Mouse (Mus musculus): ENCODE data around the gene Rusc2. TPM values are rescaled to one million over a fixed set of nuclear protein-coding genes. Genes with fewer than 3 reads are reported as not detected.

The Rusc2 gene
- total RNA-seq, 2 experiments from 2014 or later = 185 to 188 TPM

Other genes starting within 250 kb of the Rusc2 start
- under 1 TPM; 0.26 to 0.34 TPM for gene Atp8b5, start 114.8 kb upstream of the Rusc2 start, total RNA-seq (2021)
- gene Fam166b, start 47.2 kb downstream of the Rusc2 start, total RNA-seq (2021) = 1 to 10 TPM; 1.0 to 1.3 TPM
- 100 to 1,000 TPM; 106 to 108 TPM for gene Tesk1, start 60.0 kb downstream of the Rusc2 start, total RNA-seq (2021)
- gene Cd72, start 72.6 kb downstream of the Rusc2 start, total RNA-seq (2021) = not detected
- not detected for gene Sit1, start 101.8 kb downstream of the Rusc2 start, total RNA-seq (2021)
- 10 to 100 TPM; 29.9 to 34.3 TPM for gene Ccdc107, start 110.9 kb downstream of the Rusc2 start, total RNA-seq (2021)
- 1 to 10 TPM; 3.6 to 3.8 TPM for gene Arhgef39, start 117.7 kb downstream of the Rusc2 start, total RNA-seq (2021)
- gene Car9, start 125.0 kb downstream of the Rusc2 start, total RNA-seq (2021) = under 1 TPM; 0.83 to 0.84 TPM
- gene Tpm2, start 141.8 kb downstream of the Rusc2 start, total RNA-seq (2021) = 1 to 10 TPM; 4.7 to 5.2 TPM
- 10 to 100 TPM; 63.2 to 67.5 TPM for gene Creb3, start 180.4 kb downstream of the Rusc2 start, total RNA-seq (2021)
- gene Tln1, start 180.7 kb downstream of the Rusc2 start, total RNA-seq (2021) = 10 to 100 TPM; 49.1 to 59.1 TPM
- gene Rgp1, start 196.7 kb downstream of the Rusc2 start, total RNA-seq (2021) = 10 to 100 TPM; 47.1 to 54.1 TPM
- 10 to 100 TPM; 63.9 to 71.7 TPM for gene Gba2, start 196.9 kb downstream of the Rusc2 start, total RNA-seq (2021)
- gene Msmp, start 202.5 kb downstream of the Rusc2 start, total RNA-seq (2021) = not detected
- gene Npr2, start 250.0 kb downstream of the Rusc2 start, total RNA-seq (2021) = 10 to 100 TPM; 56.5 to 65.2 TPM